Mouse (Mus musculus) heart, embryonic 16.5 days (tissue): ENCODE measurements around the gene Resp18. TPM values are rescaled to one million over a fixed set of nuclear protein-coding genes. Genes with fewer than 3 reads are reported as not detected.

Experiments
- ATAC-seq: fragments of 200-750 bp; cut with Nextera tagmentation; replicated peaks from 2 replicates; pipeline ENCODE4 v1.8.0; 2017; ENCODE audit warnings: moderate number of reproducible peaks; ENCODE audit not compliant: insufficient read depth, low FRiP score; ENCODE audit errors: extremely low read depth
- H3K27ac ChIP-seq: fragments of 300-500 bp; sonication (generic); 2 replicates; pipeline ENCODE4 v1.5.1; 2014; ENCODE audit warnings: mild to moderate bottlenecking, low read length, control low read depth, moderate library complexity
- H3K27me3 ChIP-seq: fragments of 300-500 bp; sonication (generic); 2 replicates; pipeline ENCODE4 v1.6.1; 2014; ENCODE audit warnings: low read length, mixed read lengths; ENCODE audit not compliant: control insufficient read depth, insufficient read depth
- H3K36me3 ChIP-seq: fragments of 300-500 bp; sonication (generic); 2 replicates; pipeline ENCODE4 v1.6.1; 2014; ENCODE audit not compliant: control insufficient read depth, insufficient read depth
- H3K4me1 ChIP-seq: fragments of 300-500 bp; sonication (generic); 2 replicates; pipeline ENCODE4 v1.6.1; 2014; ENCODE audit warnings: low read length, mixed read lengths; ENCODE audit not compliant: control insufficient read depth, insufficient read depth
- H3K4me2 ChIP-seq: fragments of 300-500 bp; sonication (generic); 2 replicates; pipeline ENCODE4 v1.6.1; 2014; ENCODE audit warnings: low read depth, mild to moderate bottlenecking, control low read depth, low read length
- H3K4me3 ChIP-seq: fragments of 300-500 bp; sonication (generic); 2 replicates; pipeline ENCODE4 v1.5.1; 2014; ENCODE audit warnings: mild to moderate bottlenecking, control low read depth, low read length
- H3K9ac ChIP-seq: fragments of 300-500 bp; sonication (generic); 2 replicates; pipeline ENCODE4 v1.6.1; 2014; ENCODE audit warnings: low read length, control low read depth
- H3K9me3 ChIP-seq: fragments of 300-500 bp; sonication (generic); replicated peaks from 2 replicates; pipeline ENCODE4 v1.6.1; 2016; ENCODE audit warnings: low read length; ENCODE audit not compliant: control insufficient read depth
- WGBS: fragments of 180-500 bp; shearing (Covaris S2); extraction: QIAGEN DNeasy Blood & Tissue Kit; methylation state at CpG from one replicate; pipeline ENCODE4 v1.1.7; 2014; 5-methylcytosine and 5-hydroxymethylcytosine counted together
- polyA plus RNA-seq: library from polyadenylated mRNA; unstranded; fragments of >200 nt; fragmentation: Nextera tagmentation; extraction: Ambion mirVana; gene quantifications from 2 replicates; pipeline ENCODE4 v1.2.1, GENCODE M21; 2015

The Resp18 gene
- polyA plus RNA-seq, 1 experiment from 2014 or later = 0.76 TPM

DNA sequence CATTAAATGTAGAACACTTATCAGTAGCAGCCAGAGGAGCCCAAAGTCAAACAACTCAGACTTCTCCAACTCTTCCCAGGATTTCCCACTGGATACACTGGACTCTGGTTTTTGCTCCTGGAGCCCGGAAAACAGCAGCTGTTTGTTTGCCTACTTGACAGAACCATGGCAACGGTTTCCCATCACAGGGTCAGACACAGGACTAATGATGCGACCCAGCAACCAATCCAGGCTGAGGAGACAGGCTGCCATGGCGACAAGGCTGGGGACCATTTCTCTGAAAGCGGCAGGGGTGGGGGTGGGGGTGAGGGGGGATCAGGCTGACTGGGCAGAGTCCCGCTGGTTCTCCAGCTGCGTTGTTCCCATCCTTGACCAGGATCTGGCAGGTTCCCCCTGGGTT lies 11.2 kb upstream of the Resp18 start:
- Histone ChIP-seq H3K36me3 (no peaks in the 10 kb centered on the region), H3K4me1 (peaks cover 12% of the 10 kb centered on the region), H3K4me3 (no peak overlapping the region), H3K27ac (no peak overlapping the region), H3K9ac (no peak overlapping the region), H3K9me3 (0 out of 2 replicates have a peak, but pooled peaks cover under 1% of the 10 kb centered on the region), H3K27me3 (no peaks in the 10 kb centered on the region), H3K4me2 (no peak overlapping the region)
- 21% methylated on average over 7 of the region's 7 CpGs for WGBS
- no peak for ATAC-seq

DNA sequence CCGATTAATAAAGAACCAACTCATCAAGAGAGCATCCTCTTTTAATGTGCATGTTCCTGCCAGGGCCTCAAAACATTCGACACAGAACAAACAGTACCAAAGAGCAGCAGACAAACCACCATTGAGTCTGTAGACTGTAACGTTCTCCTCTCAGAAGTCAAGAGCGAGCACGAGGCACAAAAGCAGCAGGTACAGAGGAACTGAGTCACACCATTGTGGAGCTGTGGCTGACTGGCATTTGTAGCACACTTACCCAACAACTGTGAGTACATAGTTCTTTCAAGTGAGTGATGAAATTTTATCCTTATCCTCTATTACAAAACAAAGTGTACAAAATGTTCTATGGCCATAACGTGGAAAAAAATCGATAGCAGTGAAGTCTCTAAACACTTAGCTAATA lies 6.7 kb upstream of the Resp18 start:
- H3K9me3 ChIP-seq = 0 out of 2 replicates have a peak, but pooled peaks cover 3% of the 10 kb centered on the region
- no peak overlapping the region for H3K27ac ChIP-seq
- H3K27me3 ChIP-seq = no peaks in the 10 kb centered on the region
- H3K4me2 ChIP-seq = no peak overlapping the region
- H3K9ac ChIP-seq = no peak overlapping the region
- WGBS = 74% methylated on average over 7 of the region's 7 CpGs
- H3K4me3 ChIP-seq = no peak overlapping the region
- no peaks in the 10 kb centered on the region for H3K4me1 ChIP-seq
- no peaks in the 10 kb centered on the region for H3K36me3 ChIP-seq
- no peak for ATAC-seq

- H3K9ac ChIP-seq = no peak overlapping the region
- peaks cover 8% of the 10 kb centered on the region for H3K27me3 ChIP-seq
- H3K27ac ChIP-seq = no peak overlapping the region
- H3K4me3 ChIP-seq = no peak overlapping the region
- no peaks in the 10 kb centered on the region for H3K4me1 ChIP-seq
- no peaks in the 10 kb centered on the region for H3K36me3 ChIP-seq
- WGBS = 72% methylated on average over 5 of the region's 5 CpGs
- no peak overlapping the region for H3K4me2 ChIP-seq
- 0 out of 2 replicates have a peak, but pooled peaks cover 3% of the 10 kb centered on the region for H3K9me3 ChIP-seq
- ATAC-seq = no peak
These were observed 4.8 kb upstream of the Resp18 start for GRCm38 (mm10) chr1:75283017-75283416.

- Histone ChIP-seq H3K27me3 (peaks cover 10% of the 10 kb centered on the region), H3K9ac (no peak overlapping the region)
These were observed 723 bp downstream of the Resp18 start for GRCm38 (mm10) chr1:75277195-75278188.

GRCm38 (mm10) chr1:75264091-75264880 lies 13.9 kb downstream of the Resp18 start, which contains the start of gene Ptprn:
Gene Ptprn (minus strand): TSS chr1:75264502.
- Histone ChIP-seq H3K27ac (no peak within 1 kb of the TSS), H3K4me1 (no peaks in the 10 kb centered on the region), H3K9ac (no peak within 1 kb of the TSS), H3K36me3 (no peaks in the 10 kb centered on the region), H3K27me3 (peaks cover 27% of the 10 kb centered on the region), H3K4me2 (no peak within 1 kb of the TSS), H3K9me3 (no peaks in the 10 kb centered on the region), H3K4me3 (no peak within 1 kb of the TSS)
- WGBS = 12% methylated on average over 27 of the region's 32 CpGs
- no peak for ATAC-seq

More at GRCm38 (mm10) chr1:75277195-75278188, 723 bp downstream of the Resp18 start:
- Histone ChIP-seq H3K36me3 (no peaks in the 10 kb centered on the region), H3K9me3 (no peaks in the 10 kb centered on the region), H3K27ac (no peak overlapping the region), H3K4me3 (no peak overlapping the region), H3K4me1 (no peaks in the 10 kb centered on the region), H3K4me2 (no peak overlapping the region)
- no peak for ATAC-seq
- WGBS = 6% methylated on average over 23 of the region's 23 CpGs

DNA sequence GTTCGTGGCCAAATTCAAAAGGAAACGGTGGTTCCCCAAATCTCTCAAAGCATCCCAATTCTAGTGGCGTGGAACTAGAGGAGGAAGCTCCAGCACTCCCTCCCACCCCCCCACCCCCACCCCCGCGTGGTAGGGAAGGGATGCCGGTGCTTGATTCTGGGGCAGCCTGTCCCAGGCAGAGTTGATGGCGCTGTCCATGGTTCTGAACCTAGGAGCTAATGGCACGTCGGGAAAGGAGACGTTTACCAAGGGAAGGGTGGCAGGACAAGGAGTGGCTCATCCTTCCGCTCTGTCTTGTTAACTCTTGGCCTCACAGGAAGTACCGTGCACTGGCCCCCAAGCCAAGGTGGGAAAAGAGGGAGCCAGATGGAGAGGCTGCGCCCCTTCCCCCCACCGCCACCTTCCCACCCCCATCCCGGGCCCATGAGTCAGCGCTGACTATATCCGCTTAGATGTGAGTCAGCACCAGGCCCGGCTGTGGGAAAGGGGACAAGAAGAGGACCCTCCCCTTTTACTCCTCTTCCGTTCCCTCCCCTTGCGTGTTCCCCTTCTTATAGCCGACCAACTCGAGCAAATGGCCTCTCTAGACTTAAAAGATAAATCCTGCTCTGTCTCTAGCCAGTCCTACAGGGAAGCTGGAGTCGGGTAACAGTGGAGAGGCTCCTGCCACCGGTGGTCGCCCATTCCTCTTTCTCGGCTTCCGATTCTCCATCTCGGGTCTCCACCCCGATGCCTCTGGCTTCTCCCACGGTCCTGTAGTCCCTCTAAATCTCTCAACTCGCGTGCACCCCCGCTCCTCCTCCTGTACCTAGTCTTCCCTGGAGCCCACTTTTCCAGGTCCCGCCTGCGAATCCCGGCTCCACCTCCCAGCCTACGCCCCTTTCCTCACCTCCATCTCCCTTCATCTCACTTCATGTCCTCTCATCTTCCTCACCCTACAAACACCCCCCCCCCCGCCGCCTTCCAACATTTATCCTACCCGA lies 15.0 kb downstream of the Resp18 start:
- H3K4me3 ChIP-seq = no peak overlapping the region
- no peak overlapping the region for H3K9ac ChIP-seq
- WGBS = 3% methylated on average over 40 of the region's 40 CpGs
- peaks cover 27% of the 10 kb centered on the region for H3K27me3 ChIP-seq
- no peaks in the 10 kb centered on the region for H3K9me3 ChIP-seq
- no peak for ATAC-seq
- H3K27ac ChIP-seq = no peak overlapping the region
- no peak overlapping the region for H3K4me2 ChIP-seq
- no peaks in the 10 kb centered on the region for H3K36me3 ChIP-seq
- no peaks in the 10 kb centered on the region for H3K4me1 ChIP-seq

- Histone ChIP-seq H3K4me3 (no peak overlapping the region), H3K9ac (no peak overlapping the region), H3K9me3 (no peaks in the 10 kb centered on the region), H3K36me3 (no peaks in the 10 kb centered on the region), H3K4me2 (no peak overlapping the region), H3K27ac (no peak overlapping the region), H3K27me3 (peaks cover 27% of the 10 kb centered on the region), H3K4me1 (no peaks in the 10 kb centered on the region)
- no peak for ATAC-seq
These were observed 16.9 kb downstream of the Resp18 start for GRCm38 (mm10) chr1:75261278-75261677.

- Histone ChIP-seq H3K27me3 (no peaks in the 10 kb centered on the region; the same call in 1 of the 2 replicates), H3K9ac (no peak overlapping the region), H3K9me3 (no peaks in the 10 kb centered on the region), H3K4me3 (no peak overlapping the region), H3K36me3 (no peaks in the 10 kb centered on the region), H3K27ac (no peak overlapping the region), H3K4me2 (no peak overlapping the region), H3K4me1 (peaks cover 2% of the 10 kb centered on the region; the same call in 1 of the 2 replicates)
- no peak for ATAC-seq
- WGBS = 59% methylated on average over 10 of the region's 10 CpGs
These were observed 22.6 kb downstream of the Resp18 start for GRCm38 (mm10) chr1:75255516-75256046.
